Comparison of ENCODE assay signal across 11 mouse cellular contexts in the genomic region with DNA sequence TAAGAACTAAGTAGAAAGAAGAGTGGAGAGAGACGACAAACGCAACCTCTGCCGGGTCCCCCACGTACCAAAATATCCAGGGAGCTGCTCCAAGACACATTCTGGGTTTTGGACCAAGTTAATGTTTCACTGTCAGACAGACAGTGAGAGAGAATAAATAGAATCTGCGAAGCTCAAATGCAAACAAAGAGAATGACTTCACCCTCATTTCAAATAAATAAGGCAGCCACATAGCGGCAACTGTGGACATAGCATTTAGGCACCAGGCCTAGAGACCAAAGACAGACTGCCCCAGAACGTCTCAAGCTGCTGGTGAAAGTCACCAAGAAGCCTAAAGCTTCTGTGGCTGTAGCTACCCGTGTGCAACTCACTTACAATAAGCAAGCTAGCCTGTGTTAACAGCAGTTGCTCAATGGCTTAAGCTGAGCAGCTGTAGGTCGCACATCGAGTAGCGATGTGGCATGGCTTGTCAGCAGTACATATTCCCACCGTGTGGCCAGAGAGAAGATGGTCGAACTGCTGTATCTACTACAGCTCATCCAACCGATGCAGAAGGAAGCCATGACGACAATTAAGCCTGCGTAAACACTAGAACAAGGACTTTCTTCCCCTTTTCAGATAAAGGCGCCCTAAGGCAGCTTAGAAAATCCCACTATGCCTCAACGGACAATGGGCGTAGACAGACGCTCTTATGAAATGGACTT. TPM values are rescaled to one million over a fixed set of nuclear protein-coding genes. Genes with fewer than 3 reads are reported as not detected.
A peak's percentile ranks its signal among the peaks of the same experiment; 100 is the strongest.
DNase-seq lines count a peak whose midpoint lies in the region; ATAC-seq and TF ChIP-seq lines count a peak whose summit lies in the region.
"Had no signal": no experiment of that assay in that cellular context is flagged by ENCODE, and none has a peak within 500 bp of the region (broad histone marks: within the 10 kb centered on the region; RNA-seq: fewer than 3 reads in every experiment).

No protein-coding gene starts in this region.

- peaks cover 56% of the 10 kb centered on the region for H3K4me1 ChIP-seq in heart, embryonic 11.5 days (ENCODE audit: control insufficient read depth, insufficient read depth, low read length)
- peaks cover 41% of the 10 kb centered on the region for H3K4me1 ChIP-seq in lung, embryonic 14.5 days (ENCODE audit: insufficient read depth)
- H3K4me1 ChIP-seq in lung, adult 2 months (ENCODE audit: control insufficient read depth, insufficient read depth, low read length), result peaks cover 11% of the 10 kb centered on the region

- no peak for ATAC-seq in heart, embryonic 11.5 days (replicated peaks; ENCODE audit: insufficient number of reproducible peaks, low FRiP score, low TSS enrichment)
- ATAC-seq in lung, embryonic 14.5 days (ENCODE audit: insufficient read depth), result 0 out of 2 replicates have a peak, but pooled peaks have one; percentile 27
- peak; percentile 55 for ATAC-seq in granulocyte monocyte progenitor cell, adult 5-6 weeks (replicated peaks; ENCODE audit: poor library complexity, severe bottlenecking)

- WGBS in heart, embryonic 11.5 days (ENCODE audit: insufficient replicate concordance), result 77% methylated on average over 20 of the region's 20 CpGs
- WGBS in lung, embryonic 14.5 days, result 53% methylated on average over 20 of the region's 20 CpGs
- WGBS in lung, adult 2 months, result 59% methylated on average over 20 of the region's 20 CpGs

- no peaks in the 10 kb centered on the region for H3K9me3 ChIP-seq in heart, embryonic 11.5 days (replicated peaks; ENCODE audit: control insufficient read depth, low read length)
- no peaks in the 10 kb centered on the region for H3K9me3 ChIP-seq in lung, embryonic 14.5 days (ENCODE audit: low read depth, low read length)
- H3K9me3 ChIP-seq: limb, embryonic 13.5 days had no signal

- DNase-seq in heart, postnatal 14 days, result no peak
- peak; percentile 74 for DNase-seq in lung, embryonic 14.5 days
- no peak for DNase-seq in lung, adult 2 months
- DNase-seq in thymus, postnatal 14 days, result no peak
- no peak for DNase-seq in layer of hippocampus, postnatal 14 days (ENCODE audit: low spot score in 2 of 2)
- DNase-seq: cerebellum, postnatal 14 days had no signal

- H3ac ChIP-seq in myocyte (ENCODE audit: control insufficient read depth, insufficient read length), result no peak overlapping the region

- no peak overlapping the region for H3K9ac ChIP-seq in heart, embryonic 11.5 days (ENCODE audit: low read depth, low read length)
- peak overlapping the region; percentile 4; the same call in 1 of the 2 replicates for H3K9ac ChIP-seq in lung, embryonic 14.5 days

- intact Hi-C loops in heart, postnatal 14 days (cut with DNase I), result no loop called here

- H3K27ac ChIP-seq in heart, embryonic 11.5 days (ENCODE audit: low read depth, low read length), result peak overlapping the region; percentile 74
- H3K27ac ChIP-seq in lung, embryonic 14.5 days (ENCODE audit: low read depth), result peak overlapping the region; percentile 82
- H3K27ac ChIP-seq: limb, embryonic 13.5 days had no signal

- no peak overlapping the region for H3K4me2 ChIP-seq in heart, embryonic 11.5 days
- no peak overlapping the region for H3K4me2 ChIP-seq in lung, embryonic 14.5 days
- H3K4me2 ChIP-seq in myocyte (ENCODE audit: low read depth), result peak overlapping the region; percentile 32
- H3K4me2 ChIP-seq: limb, embryonic 13.5 days had no signal

- H3K79me2 ChIP-seq in myocyte (ENCODE audit: control insufficient read depth, insufficient read depth), result no peaks in the 10 kb centered on the region

- no peak for TF ChIP-seq POLR2A in lung, adult 2 months (IDR thresholded peaks at IDR 0.05; ENCODE audit: borderline replicate concordance, extremely low read depth, low read depth, low read length)
- TF ChIP-seq POLR2A in myocyte (IDR thresholded peaks at IDR 0.05; ENCODE audit: insufficient read length, low read depth), result no peak

- H3K4me3 ChIP-seq in heart, embryonic 11.5 days (ENCODE audit: low read depth, low read length), result no peak overlapping the region
- no peak overlapping the region for H3K4me3 ChIP-seq in lung, embryonic 14.5 days (ENCODE audit: low read depth, low read length)
- no peak overlapping the region for H3K4me3 ChIP-seq in lung, adult 2 months (replicated peaks; ENCODE audit: extremely low read depth, low read depth, low read length)
- no peak overlapping the region for H3K4me3 ChIP-seq in myocyte
- H3K4me3 ChIP-seq: limb, embryonic 13.5 days had no signal

- no peaks in the 10 kb centered on the region for H3K36me3 ChIP-seq in heart, embryonic 11.5 days (ENCODE audit: control insufficient read depth, insufficient read depth, low read length)
- no peaks in the 10 kb centered on the region for H3K36me3 ChIP-seq in lung, embryonic 14.5 days (ENCODE audit: insufficient read depth)
- no peaks in the 10 kb centered on the region for H3K36me3 ChIP-seq in myocyte (ENCODE audit: control insufficient read depth, insufficient read depth)
- H3K36me3 ChIP-seq: limb, embryonic 13.5 days had no signal

- TF ChIP-seq CTCF in lung, embryonic 14.5 days (IDR thresholded peaks at IDR 0.05; ENCODE audit: low read depth), result peak; percentile 35
- no peak for TF ChIP-seq CTCF in lung, adult 2 months (IDR thresholded peaks at IDR 0.05; ENCODE audit: insufficient read depth, low read length)

- no peaks in the 10 kb centered on the region for H3K27me3 ChIP-seq in heart, embryonic 11.5 days (ENCODE audit: control insufficient read depth, insufficient read depth, low read length)
- H3K27me3 ChIP-seq in lung, embryonic 14.5 days (ENCODE audit: insufficient read depth, low read length), result no peaks in the 10 kb centered on the region
- no peaks in the 10 kb centered on the region for H3K27me3 ChIP-seq in myocyte (ENCODE audit: control insufficient read depth, insufficient read depth, insufficient read length)
- H3K27me3 ChIP-seq: limb, embryonic 13.5 days had no signal

TF ChIP-seq in myocyte, 11 proteins besides CTCF, POLR2A, EP300 and RAD21:
- TF ChIP-seq POLR2AphosphoS2 (IDR thresholded peaks at IDR 0.05; ENCODE audit: insufficient read length, low read depth) (no peak), USF1 (IDR thresholded peaks at IDR 0.05; ENCODE audit: low read depth) (no peak), MAX (IDR thresholded peaks at IDR 0.05; ENCODE audit: low read depth) (no peak), CEBPB (IDR thresholded peaks at IDR 0.05; ENCODE audit: insufficient read depth, poor library complexity, severe bottlenecking) (no peak), SRF (IDR thresholded peaks at IDR 0.05; ENCODE audit: control insufficient read depth, insufficient read length, low read depth) (no peak), MYOD1 (IDR thresholded peaks at IDR 0.05; ENCODE audit: control insufficient read depth in 1 of 3, insufficient read length in 2 of 3, low read depth in 2 of 3) (no peak), E2F4 (IDR thresholded peaks at IDR 0.05; ENCODE audit: insufficient read depth) (no peak), MYOG (IDR thresholded peaks at IDR 0.05; ENCODE audit: control insufficient read depth in 1 of 3, insufficient read depth in 1 of 3, insufficient read length in 2 of 3, low read depth in 2 of 3) (no peak), TCF12 (IDR thresholded peaks at IDR 0.05; ENCODE audit: insufficient read depth, poor library complexity, severe bottlenecking) (no peak), TCF3 (IDR thresholded peaks at IDR 0.05; ENCODE audit: insufficient read length, low read depth) (no peak), REST (IDR thresholded peaks at IDR 0.05; ENCODE audit: insufficient read depth, insufficient read length) (no peak)

RNA-seq across cellular contexts. Expression of gene Spon2, which starts 0.6 kb away (rescaled TPM):
- 43.9 and 51.6 TPM in 2 replicates for polyA plus RNA-seq in heart, embryonic 11.5 days (2014; fragmentation: Nextera tagmentation; extraction: Ambion mirVana)
- total RNA-seq in heart, postnatal 14 days (2021), result 10 to 100 TPM in 1 of 2 experiments, 1 to 10 TPM in 1; 6.4 to 10.7 TPM
- polyA plus RNA-seq in lung, embryonic 14.5 days (2014; fragmentation: Nextera tagmentation; extraction: Ambion mirVana), result 10.5 and 12.1 TPM in 2 replicates
- 27.3 and 47.8 TPM in 2 replicates for polyA plus RNA-seq in lung, adult 2 months (2012; rRNA removed)
- not detected in 2 replicates for total RNA-seq in granulocyte monocyte progenitor cell, adult 5-6 weeks (2014; fragmentation: Nextera tagmentation)
- total RNA-seq in granulocyte monocyte progenitor cell, adult 5-6 weeks (2017), result not detected in 2 replicates
- 5.5 TPM for polyA plus RNA-seq in myocyte (2012; fragmentation: generic; extraction: Trizol)
- under 1 TPM; 0.21 to 0.30 TPM for total RNA-seq in layer of hippocampus, postnatal 14 days (2021)
- total RNA-seq: layer of hippocampus, adult 8-10 months had no signal

RNA-seq across cellular contexts. Expression of gene Ctbp1, which starts 55.9 kb away (rescaled TPM):
- 232 and 274 TPM in 2 replicates for polyA plus RNA-seq in heart, embryonic 11.5 days (2014; fragmentation: Nextera tagmentation; extraction: Ambion mirVana)
- total RNA-seq in heart, postnatal 14 days (2021), result 100 to 1,000 TPM; 202 to 211 TPM
- polyA plus RNA-seq in lung, embryonic 14.5 days (2014; fragmentation: Nextera tagmentation; extraction: Ambion mirVana), result 395 and 414 TPM in 2 replicates
- 304 and 332 TPM in 2 replicates for polyA plus RNA-seq in lung, adult 2 months (2012; rRNA removed)
- 97.5 and 121 TPM in 2 replicates for total RNA-seq in granulocyte monocyte progenitor cell, adult 5-6 weeks (2014; fragmentation: Nextera tagmentation)
- total RNA-seq in granulocyte monocyte progenitor cell, adult 5-6 weeks (2017), result 95.4 and 119 TPM in 2 replicates
- 231 TPM for polyA plus RNA-seq in myocyte (2012; fragmentation: generic; extraction: Trizol)
- 100 to 1,000 TPM; 272 to 273 TPM for total RNA-seq in layer of hippocampus, postnatal 14 days (2021)
